Mouse (Mus musculus): Measurements from ENCODE around the gene Arhgap21. TPM values are rescaled to one million over a fixed set of nuclear protein-coding genes. Genes with fewer than 3 reads are reported as not detected.

Arhgap21 gene
- polyA plus RNA-seq, 1 experiment from 2014 or later: 28.3 TPM

DNA sequence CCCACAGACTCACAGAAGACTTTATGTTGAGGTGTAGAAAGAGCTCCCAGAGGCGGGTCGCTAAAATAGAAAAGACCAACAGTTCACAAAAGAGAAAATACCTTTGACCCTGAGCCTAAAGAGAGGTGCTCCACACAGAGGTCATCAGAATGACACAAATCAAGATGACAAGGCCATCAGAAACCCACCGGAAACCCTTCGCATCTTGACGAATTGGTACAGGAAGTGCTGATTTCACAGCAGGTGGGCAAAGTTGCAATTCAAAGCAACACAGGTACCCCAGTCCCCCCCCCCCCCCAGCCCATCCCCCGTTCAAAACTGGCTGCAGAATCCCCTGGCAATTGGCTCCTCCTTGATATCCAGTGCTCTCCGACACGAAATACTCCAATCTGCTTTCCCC, 10.0 kb upstream of the Arhgap21 start:
- H3K36me3 ChIP-seq: no peaks in the 10 kb centered on the region
- no peak for DNase-seq (ENCODE audit: low spot score)
- H3K27me3 ChIP-seq (ENCODE audit: low read depth, poor library complexity, severe bottlenecking): no peaks in the 10 kb centered on the region
- H3K27ac ChIP-seq (replicated peaks): no peak overlapping the region
- no peak overlapping the region for H3K4me3 ChIP-seq
- H3K4me1 ChIP-seq: no peaks in the 10 kb centered on the region
- WGBS: 77% methylated on average over 8 of the region's 8 CpGs
- no peaks in the 10 kb centered on the region for H3K9me3 ChIP-seq (replicated peaks)

- H3K9me3 ChIP-seq (replicated peaks): no peaks in the 10 kb centered on the region
- no peaks in the 10 kb centered on the region for H3K36me3 ChIP-seq
- DNase-seq (ENCODE audit: low spot score): no peak
- no peaks in the 10 kb centered on the region for H3K27me3 ChIP-seq (ENCODE audit: low read depth, poor library complexity, severe bottlenecking)
- no peak overlapping the region for H3K4me3 ChIP-seq
- H3K4me1 ChIP-seq: no peaks in the 10 kb centered on the region
- no peak overlapping the region for H3K27ac ChIP-seq (replicated peaks)
These were observed 8.4 kb upstream of the Arhgap21 start for GRCm38 (mm10) chr2:20977051-20977450.

DNA sequence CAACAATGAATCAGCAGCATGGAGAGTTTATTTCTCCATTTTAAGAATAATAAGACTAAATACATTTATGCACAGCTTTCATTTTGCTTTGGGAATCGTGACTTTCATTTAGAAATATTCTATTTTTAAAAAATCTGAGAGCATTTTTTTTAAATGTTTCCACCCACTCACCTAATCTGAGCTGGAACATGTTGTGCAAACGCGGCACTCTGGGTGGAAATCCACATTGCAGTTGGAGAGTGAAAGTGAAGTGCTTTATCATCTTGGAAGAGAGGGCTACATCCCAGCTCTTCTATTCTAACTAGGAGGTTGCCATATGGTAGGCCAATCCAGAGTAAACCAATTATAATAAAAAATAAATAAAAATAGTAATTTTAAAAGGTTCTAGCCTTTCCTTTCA, 4.8 kb upstream of the Arhgap21 start:
- Histone ChIP-seq H3K27me3 (ENCODE audit: low read depth, poor library complexity, severe bottlenecking) (no peaks in the 10 kb centered on the region), H3K27ac (replicated peaks) (no peak overlapping the region), H3K36me3 (no peaks in the 10 kb centered on the region), H3K9me3 (replicated peaks) (no peaks in the 10 kb centered on the region), H3K4me1 (peaks cover 10% of the 10 kb centered on the region), H3K4me3 (no peak overlapping the region)
- 87% methylated on average over 3 of the region's 3 CpGs for WGBS
- no peak for DNase-seq (ENCODE audit: low spot score)

GRCm38 (mm10) chr2:20972180-20972579, 3.5 kb upstream of the Arhgap21 start:
- H3K4me1 ChIP-seq: peaks cover 10% of the 10 kb centered on the region
- WGBS: 79% methylated on average over 1 of the region's 1 CpGs
- H3K27ac ChIP-seq (replicated peaks): no peak overlapping the region

GRCm38 (mm10) chr2:20971628-20972027, 2.9 kb upstream of the Arhgap21 start:
- DNase-seq (ENCODE audit: low spot score): no peak
- H3K36me3 ChIP-seq: no peaks in the 10 kb centered on the region

More at GRCm38 (mm10) chr2:20972180-20972579, 3.5 kb upstream of the Arhgap21 start:
- H3K27me3 ChIP-seq (ENCODE audit: low read depth, poor library complexity, severe bottlenecking): no peaks in the 10 kb centered on the region
- no peaks in the 10 kb centered on the region for H3K36me3 ChIP-seq
- H3K9me3 ChIP-seq (replicated peaks): no peaks in the 10 kb centered on the region
- H3K4me3 ChIP-seq: no peak overlapping the region
- no peak for DNase-seq (ENCODE audit: low spot score)

DNA sequence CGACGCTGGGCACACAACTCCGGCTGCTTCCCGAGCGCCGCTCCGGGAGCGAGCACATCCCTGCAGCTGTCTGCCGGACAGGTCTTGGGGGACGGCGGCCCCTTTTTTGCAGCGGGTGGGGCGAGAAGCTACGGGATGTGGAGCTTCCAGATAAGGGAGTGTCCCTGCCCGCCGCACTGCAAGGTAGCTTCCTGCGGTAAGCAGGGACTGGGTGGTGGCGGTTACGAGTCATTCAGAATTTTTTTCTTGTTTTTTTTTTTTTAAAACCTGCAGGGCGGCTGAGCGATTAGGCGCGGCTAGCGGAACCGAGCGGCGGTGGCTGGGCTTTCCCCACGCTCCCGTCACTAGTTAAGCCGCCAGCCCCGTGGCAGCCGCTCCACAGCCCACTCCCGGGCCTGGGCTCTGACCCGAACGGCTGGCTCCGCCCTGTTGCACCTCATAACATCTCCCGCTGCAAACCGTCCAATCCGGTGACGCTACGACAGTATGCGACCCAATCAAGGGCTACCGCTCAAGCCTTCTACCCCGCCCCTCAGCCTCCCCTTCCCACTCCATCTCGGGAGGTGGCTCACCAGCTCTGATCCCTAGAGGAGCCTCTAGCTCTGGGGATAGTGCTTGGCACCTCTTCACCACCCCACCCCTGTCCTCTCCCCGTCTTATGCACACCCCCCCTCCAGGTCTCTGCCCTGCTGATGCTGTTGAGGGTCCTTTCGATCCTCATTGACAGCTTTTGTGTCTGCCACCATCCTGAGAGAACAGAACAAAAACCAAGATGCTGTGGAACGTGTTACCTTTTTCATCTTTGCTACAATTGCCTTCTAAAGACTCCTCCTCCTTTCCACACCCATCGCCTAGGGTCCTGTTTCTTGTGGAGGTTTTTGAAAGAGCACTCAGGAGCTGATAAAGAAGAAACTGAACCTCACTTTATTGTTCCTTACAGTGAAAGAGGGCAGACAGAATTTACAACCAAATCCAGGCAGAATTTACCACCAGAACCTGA, 820 bp upstream of the Arhgap21 start:
- under 1% methylated on average over 49 of the region's 49 CpGs for WGBS
- H3K27ac ChIP-seq (replicated peaks): peak overlapping the region; percentile 100
- DNase-seq (ENCODE audit: low spot score): peak; percentile 95
- peak overlapping the region; percentile 93 for H3K4me3 ChIP-seq
- H3K36me3 ChIP-seq: no peaks in the 10 kb centered on the region
- H3K4me1 ChIP-seq: peaks cover 34% of the 10 kb centered on the region
- H3K9me3 ChIP-seq (replicated peaks): no peaks in the 10 kb centered on the region
- no peaks in the 10 kb centered on the region for H3K27me3 ChIP-seq (ENCODE audit: low read depth, poor library complexity, severe bottlenecking)

More at GRCm38 (mm10) chr2:20971628-20972027, 2.9 kb upstream of the Arhgap21 start:
- Histone ChIP-seq H3K4me1 (peaks cover 15% of the 10 kb centered on the region), H3K9me3 (replicated peaks) (no peaks in the 10 kb centered on the region), H3K27me3 (ENCODE audit: low read depth, poor library complexity, severe bottlenecking) (no peaks in the 10 kb centered on the region), H3K27ac (replicated peaks) (no peak overlapping the region), H3K4me3 (no peak overlapping the region)

GRCm38 (mm10) chr2:20967646-20968351, 882 bp downstream of the Arhgap21 start:
- H3K9me3 ChIP-seq (replicated peaks): no peaks in the 10 kb centered on the region
- H3K27ac ChIP-seq (replicated peaks): peak overlapping the region; percentile 100
- under 1% methylated on average over 57 of the region's 57 CpGs for WGBS
- 0 out of 2 replicates have a peak, but pooled peaks cover 2% of the 10 kb centered on the region for H3K36me3 ChIP-seq
- peaks cover 51% of the 10 kb centered on the region for H3K4me1 ChIP-seq
- H3K27me3 ChIP-seq (ENCODE audit: low read depth, poor library complexity, severe bottlenecking): no peaks in the 10 kb centered on the region
- H3K4me3 ChIP-seq: peak overlapping the region; percentile 93
- DNase-seq (ENCODE audit: low spot score): peak; percentile 48

GRCm38 (mm10) chr2:20967101-20967645, 1.5 kb downstream of the Arhgap21 start:
- peak; percentile 70 for DNase-seq (ENCODE audit: low spot score)
- Histone ChIP-seq H3K27me3 (ENCODE audit: low read depth, poor library complexity, severe bottlenecking) (no peaks in the 10 kb centered on the region), H3K4me3 (peak overlapping the region; percentile 93), H3K4me1 (peaks cover 57% of the 10 kb centered on the region), H3K36me3 (0 out of 2 replicates have a peak, but pooled peaks cover 2% of the 10 kb centered on the region), H3K9me3 (replicated peaks) (no peaks in the 10 kb centered on the region), H3K27ac (replicated peaks) (peak overlapping the region; percentile 100)
- under 1% methylated on average over 13 of the region's 13 CpGs for WGBS

- H3K27me3 ChIP-seq (ENCODE audit: low read depth, poor library complexity, severe bottlenecking): no peaks in the 10 kb centered on the region
- peaks cover 63% of the 10 kb centered on the region for H3K4me1 ChIP-seq
- 36% methylated on average over 18 of the region's 18 CpGs for WGBS
- peak overlapping the region; percentile 100 for H3K27ac ChIP-seq (replicated peaks)
- H3K4me3 ChIP-seq: peak overlapping the region; percentile 93
- 0 out of 2 replicates have a peak, but pooled peaks cover 2% of the 10 kb centered on the region for H3K36me3 ChIP-seq
- no peak for DNase-seq (ENCODE audit: low spot score)
- no peaks in the 10 kb centered on the region for H3K9me3 ChIP-seq (replicated peaks)
These were observed 2.2 kb downstream of the Arhgap21 start for GRCm38 (mm10) chr2:20966176-20967100.

DNA sequence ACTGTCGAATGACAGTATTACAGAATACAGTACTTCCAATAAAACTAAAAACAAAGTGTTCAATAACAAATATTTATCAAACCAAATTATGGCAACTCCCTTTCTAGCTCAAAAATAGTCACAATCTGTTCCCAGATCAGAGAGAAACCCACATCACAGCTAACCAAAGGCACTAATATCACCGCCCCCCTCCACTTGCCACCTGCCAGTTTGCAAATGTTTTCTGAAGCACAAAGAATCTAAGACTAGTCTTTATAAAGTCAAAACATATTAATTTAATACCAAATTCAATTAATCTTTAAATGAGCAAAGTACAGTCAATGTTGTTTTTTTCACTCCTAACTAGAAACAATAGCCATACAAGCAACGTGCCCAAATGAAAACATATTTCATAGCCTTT, 3.3 kb downstream of the Arhgap21 start:
- Histone ChIP-seq H3K9me3 (replicated peaks) (no peaks in the 10 kb centered on the region), H3K27ac (replicated peaks) (no peak overlapping the region), H3K36me3 (0 out of 2 replicates have a peak, but pooled peaks cover 2% of the 10 kb centered on the region), H3K4me1 (peaks cover 73% of the 10 kb centered on the region), H3K27me3 (ENCODE audit: low read depth, poor library complexity, severe bottlenecking) (no peaks in the 10 kb centered on the region), H3K4me3 (peak overlapping the region; percentile 93)
- no peak for DNase-seq (ENCODE audit: low spot score)
- 88% methylated on average over 3 of the region's 3 CpGs for WGBS

DNA sequence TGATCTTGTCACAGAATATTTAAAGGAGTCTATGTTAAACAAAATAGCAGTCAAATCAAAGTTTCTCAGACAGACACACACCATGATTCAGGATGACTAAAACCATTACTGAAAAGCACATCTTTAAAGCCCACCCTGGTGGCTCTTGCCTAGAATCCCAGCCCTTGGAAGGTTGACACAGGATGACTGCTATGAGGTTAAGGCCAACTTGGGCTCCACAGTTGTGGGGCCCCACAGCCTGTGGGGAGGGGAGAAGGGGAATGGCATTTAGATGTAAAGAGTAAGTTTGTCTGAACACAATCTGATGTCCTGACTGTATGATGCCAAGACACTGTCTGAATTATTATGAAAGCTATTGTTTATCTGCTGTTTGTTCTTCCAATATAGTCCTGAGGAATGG, 4.2 kb downstream of the Arhgap21 start:
- no peak overlapping the region for H3K27ac ChIP-seq (replicated peaks)
- DNase-seq (ENCODE audit: low spot score): no peak
- no peaks in the 10 kb centered on the region for H3K9me3 ChIP-seq (replicated peaks)
- peak overlapping the region; percentile 25; the same call in 1 of the 2 replicates for H3K4me3 ChIP-seq
- 0 out of 2 replicates have a peak, but pooled peaks cover 2% of the 10 kb centered on the region for H3K36me3 ChIP-seq
- peaks cover 73% of the 10 kb centered on the region for H3K4me1 ChIP-seq
- no peaks in the 10 kb centered on the region for H3K27me3 ChIP-seq (ENCODE audit: low read depth, poor library complexity, severe bottlenecking)

All from midbrain, embryonic 10.5 days (tissue).